Mouse (Mus musculus): Measurements from ENCODE around the gene Gm10638. TPM values are rescaled to one million over a fixed set of nuclear protein-coding genes. Genes with fewer than 3 reads are reported as not detected.
A peak's percentile ranks its signal among the peaks of the same experiment; 100 is the strongest.

The Gm10638 gene
- polyA plus RNA-seq, 1 experiment from 2014 or later, result 7.0 TPM

DNA sequence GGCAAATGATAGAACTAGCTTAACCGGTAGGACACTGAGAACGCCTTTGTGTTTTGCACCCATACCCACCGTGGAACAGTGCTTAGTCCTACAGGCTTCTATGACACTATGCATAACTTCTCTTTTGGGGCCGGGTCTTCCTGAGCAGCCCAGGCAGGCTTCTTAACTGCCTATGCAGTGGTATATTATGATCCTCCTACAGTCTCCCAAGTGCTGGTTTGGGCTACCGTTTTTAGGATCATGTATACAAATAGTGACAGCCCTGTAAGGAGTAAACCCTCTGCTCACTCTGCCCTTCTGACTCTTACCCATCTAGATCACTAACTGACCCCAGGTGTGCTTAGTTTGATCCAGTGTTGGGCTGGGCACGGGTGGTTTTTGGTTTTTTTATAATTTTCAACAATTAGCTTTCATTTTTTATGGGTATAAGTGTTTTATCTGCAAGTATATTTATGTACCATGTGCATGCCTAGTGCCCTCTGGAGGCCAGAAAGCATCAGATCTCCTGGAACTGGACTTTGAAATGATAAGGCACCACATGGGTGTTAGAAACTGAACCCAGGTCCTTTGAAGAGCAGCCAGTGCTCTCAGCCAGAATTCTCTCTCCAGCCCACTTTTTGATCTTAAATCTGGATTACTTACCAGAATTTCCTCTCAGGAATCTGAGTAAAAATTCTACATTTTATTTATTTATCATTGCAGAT is 24.6 kb upstream of the Gm10638 start:
- peaks cover 48% of the 10 kb centered on the region for H3K36me3 ChIP-seq
- no peak overlapping the region for H3K9ac ChIP-seq
- H3K9me3 ChIP-seq, result no peaks in the 10 kb centered on the region
- H3K4me1 ChIP-seq (replicated peaks), result no peaks in the 10 kb centered on the region
- no peak for ATAC-seq (ENCODE audit: low read depth)
- H3K4me2 ChIP-seq, result no peak overlapping the region
- no peak overlapping the region for H3K27ac ChIP-seq (replicated peaks)
- H3K4me3 ChIP-seq, result no peak overlapping the region
- no peaks in the 10 kb centered on the region for H3K27me3 ChIP-seq
- WGBS, result 97% methylated on average over 6 of the region's 6 CpGs

- peaks cover 43% of the 10 kb centered on the region for H3K36me3 ChIP-seq
- ATAC-seq (ENCODE audit: low read depth), result no peak
- H3K27me3 ChIP-seq, result no peaks in the 10 kb centered on the region
- no peak overlapping the region for H3K27ac ChIP-seq (replicated peaks)
- WGBS, result 90% methylated on average over 2 of the region's 2 CpGs
- H3K4me1 ChIP-seq (replicated peaks), result no peaks in the 10 kb centered on the region
- H3K9me3 ChIP-seq, result no peaks in the 10 kb centered on the region
- H3K4me2 ChIP-seq, result no peak overlapping the region
- no peak overlapping the region for H3K9ac ChIP-seq
- H3K4me3 ChIP-seq, result no peak overlapping the region
These were observed 24.0 kb upstream of the Gm10638 start for GRCm38 (mm10) chr8:86721490-86721889.

DNA sequence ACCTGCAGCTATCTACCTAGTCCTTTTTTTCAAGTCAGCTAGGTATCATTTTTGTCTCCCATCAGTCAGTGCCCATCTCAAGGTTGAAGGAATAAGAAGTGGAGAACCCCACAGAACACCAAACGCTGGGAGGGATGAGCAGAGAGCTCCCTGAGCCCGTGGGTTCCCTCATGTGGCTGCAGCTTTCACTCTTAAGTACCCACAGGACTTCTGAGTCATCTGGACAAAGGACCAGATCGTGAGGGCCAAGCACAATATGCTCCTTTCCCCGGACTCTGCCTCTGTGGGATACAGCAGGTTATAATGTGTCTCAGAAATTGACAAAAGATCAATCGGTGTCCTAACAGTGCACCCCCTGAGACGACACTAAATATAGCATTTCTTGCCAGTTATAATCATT is 18.5 kb upstream of the Gm10638 start:
- Histone ChIP-seq H3K4me2 (no peak overlapping the region), H3K27ac (replicated peaks) (no peak overlapping the region; the same call in 1 of the 2 replicates), H3K4me1 (replicated peaks) (peaks cover 36% of the 10 kb centered on the region), H3K27me3 (no peaks in the 10 kb centered on the region), H3K9ac (no peak overlapping the region), H3K4me3 (no peak overlapping the region), H3K36me3 (peaks cover 15% of the 10 kb centered on the region), H3K9me3 (no peaks in the 10 kb centered on the region)
- no peak for ATAC-seq (ENCODE audit: low read depth)
- 78% methylated on average over 6 of the region's 6 CpGs for WGBS

- ATAC-seq (ENCODE audit: low read depth), result no peak
- no peak overlapping the region for H3K27ac ChIP-seq (replicated peaks)
- no peak overlapping the region for H3K9ac ChIP-seq
- H3K4me3 ChIP-seq, result no peak overlapping the region
- H3K9me3 ChIP-seq, result no peaks in the 10 kb centered on the region
- 76% methylated on average over 19 of the region's 19 CpGs for WGBS
- peaks cover 9% of the 10 kb centered on the region; the same call in 1 of the 2 replicates for H3K36me3 ChIP-seq
- H3K4me1 ChIP-seq (replicated peaks), result peaks cover 36% of the 10 kb centered on the region
- no peaks in the 10 kb centered on the region for H3K27me3 ChIP-seq
- H3K4me2 ChIP-seq, result no peak overlapping the region
These were observed 17.1 kb upstream of the Gm10638 start for GRCm38 (mm10) chr8:86728224-86728950.

GRCm38 (mm10) chr8:86730303-86730702 is 15.2 kb upstream of the Gm10638 start:
- H3K9me3 ChIP-seq, result no peaks in the 10 kb centered on the region
- H3K27me3 ChIP-seq, result no peaks in the 10 kb centered on the region
- peaks cover 42% of the 10 kb centered on the region for H3K4me1 ChIP-seq (replicated peaks)
- H3K36me3 ChIP-seq, result peaks cover 4% of the 10 kb centered on the region; the same call in 1 of the 2 replicates
- 66% methylated on average over 3 of the region's 3 CpGs for WGBS
- H3K4me3 ChIP-seq, result no peak overlapping the region
- no peak; the same call in 1 of the 2 replicates for ATAC-seq (ENCODE audit: low read depth)
- no peak overlapping the region for H3K4me2 ChIP-seq
- no peak overlapping the region for H3K9ac ChIP-seq
- no peak overlapping the region for H3K27ac ChIP-seq (replicated peaks)

DNA sequence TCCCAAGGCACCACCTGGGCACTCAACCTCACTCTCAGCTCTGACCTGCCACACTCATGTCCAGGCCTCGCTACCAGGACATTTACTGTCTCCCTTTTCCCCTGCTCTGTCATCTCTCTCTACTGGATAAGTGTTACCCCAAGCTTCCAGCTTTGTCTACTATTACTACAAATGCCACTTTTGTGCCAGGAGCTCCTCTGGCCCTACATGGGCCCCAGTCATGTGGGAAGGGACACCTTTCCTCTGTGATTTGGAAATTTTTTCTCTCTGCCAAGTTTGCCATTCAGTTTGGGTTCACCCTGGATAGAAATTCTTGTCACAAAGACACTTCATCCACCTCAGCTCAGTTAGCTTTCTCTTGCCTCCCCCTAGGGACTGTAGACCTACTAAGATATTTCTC is 14.6 kb upstream of the Gm10638 start:
- Histone ChIP-seq H3K4me2 (no peak overlapping the region), H3K36me3 (0 out of 2 replicates have a peak, but pooled peaks cover 2% of the 10 kb centered on the region), H3K9ac (no peak overlapping the region), H3K27ac (replicated peaks) (no peak overlapping the region), H3K27me3 (no peaks in the 10 kb centered on the region), H3K4me1 (replicated peaks) (peaks cover 47% of the 10 kb centered on the region), H3K4me3 (no peak overlapping the region), H3K9me3 (no peaks in the 10 kb centered on the region)
- WGBS, result 97% methylated on average over 1 of the region's 1 CpGs
- no peak for ATAC-seq (ENCODE audit: low read depth)

DNA sequence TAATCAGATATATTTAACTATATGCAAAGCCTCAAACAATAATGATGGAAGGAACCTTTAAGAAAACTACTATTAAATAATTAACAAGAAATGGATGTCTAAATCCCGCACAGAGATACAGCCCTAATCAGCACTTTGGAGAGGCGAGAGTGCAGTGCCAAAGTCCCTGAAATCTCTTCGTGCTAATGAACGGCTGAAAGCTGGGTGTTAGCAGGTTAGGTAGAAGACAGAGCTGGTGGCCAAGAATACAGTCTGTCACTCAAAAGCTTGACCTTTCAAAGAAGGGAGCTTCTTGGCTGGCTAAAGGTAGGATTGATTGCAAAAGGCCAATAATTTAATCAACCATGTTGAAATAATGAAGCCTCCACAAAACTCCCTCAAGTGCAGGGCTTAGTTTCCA is 11.3 kb upstream of the Gm10638 start:
- H3K4me2 ChIP-seq, result no peak overlapping the region
- no peak overlapping the region for H3K4me3 ChIP-seq
- H3K9me3 ChIP-seq, result no peaks in the 10 kb centered on the region
- 78% methylated on average over 4 of the region's 4 CpGs for WGBS
- no peak overlapping the region for H3K9ac ChIP-seq
- no peak for ATAC-seq (ENCODE audit: low read depth)
- H3K4me1 ChIP-seq (replicated peaks), result peaks cover 34% of the 10 kb centered on the region
- no peaks in the 10 kb centered on the region for H3K27me3 ChIP-seq
- no peaks in the 10 kb centered on the region for H3K36me3 ChIP-seq
- no peak overlapping the region for H3K27ac ChIP-seq (replicated peaks)

DNA sequence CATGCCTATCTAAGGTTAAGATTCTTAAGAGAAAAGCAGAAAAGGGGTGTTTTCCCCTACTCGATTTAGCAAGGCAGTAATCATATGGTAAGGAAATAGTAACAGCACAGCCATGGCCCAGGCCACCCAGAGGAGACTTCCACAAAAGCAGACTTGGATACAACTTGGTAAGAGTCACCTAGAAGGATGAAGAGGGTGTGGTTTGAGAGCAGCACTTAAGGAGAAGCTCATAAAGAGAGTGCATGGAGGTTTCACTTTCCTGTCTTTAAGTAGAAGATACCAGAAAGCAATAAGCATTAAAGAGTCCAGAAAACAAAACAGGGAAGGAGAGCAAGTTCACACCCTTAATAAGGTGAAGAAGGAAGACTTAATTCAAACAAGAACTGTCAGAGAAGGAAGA is 10.5 kb upstream of the Gm10638 start:
- no peak overlapping the region for H3K9ac ChIP-seq
- H3K4me3 ChIP-seq, result no peak overlapping the region
- no peaks in the 10 kb centered on the region for H3K27me3 ChIP-seq
- no peak overlapping the region for H3K27ac ChIP-seq (replicated peaks)
- ATAC-seq (ENCODE audit: low read depth), result no peak
- no peaks in the 10 kb centered on the region for H3K36me3 ChIP-seq
- H3K9me3 ChIP-seq, result no peaks in the 10 kb centered on the region
- H3K4me2 ChIP-seq, result no peak overlapping the region
- peaks cover 34% of the 10 kb centered on the region for H3K4me1 ChIP-seq (replicated peaks)
- 77% methylated on average over 1 of the region's 1 CpGs for WGBS

DNA sequence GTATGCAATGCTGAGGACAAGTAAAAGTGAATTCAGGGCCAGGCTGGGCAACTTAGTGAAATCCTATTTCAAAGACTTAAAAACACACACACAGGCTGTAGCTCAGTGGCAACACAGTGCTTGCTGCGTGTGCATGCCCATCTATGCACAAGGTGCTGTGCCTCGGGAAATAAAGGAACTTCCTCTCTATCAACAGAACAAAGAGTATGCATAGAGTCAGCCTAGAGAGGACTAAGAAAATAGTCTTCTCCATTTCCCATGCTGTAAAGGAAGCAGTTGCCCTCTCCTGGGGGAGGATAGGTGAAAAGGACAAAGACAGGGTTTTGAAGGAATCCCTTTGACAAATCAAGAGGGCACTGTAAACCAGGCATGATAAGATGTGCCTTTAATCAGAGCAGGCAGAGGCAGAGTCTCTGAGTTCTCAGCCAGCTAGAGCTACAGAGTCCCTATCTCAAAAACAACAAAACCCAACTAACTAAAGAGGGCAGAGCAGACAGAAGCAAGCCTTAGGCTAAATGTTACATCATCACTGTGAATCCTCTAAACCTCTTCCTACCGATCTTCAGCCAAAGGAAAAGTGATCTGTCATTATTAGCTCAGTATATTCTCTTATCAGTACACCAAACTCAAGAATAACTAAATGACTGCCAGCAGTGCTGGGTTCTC is 9.9 kb upstream of the Gm10638 start:
- Histone ChIP-seq H3K9me3 (no peaks in the 10 kb centered on the region), H3K9ac (no peak overlapping the region), H3K27me3 (no peaks in the 10 kb centered on the region), H3K27ac (replicated peaks) (no peak overlapping the region), H3K4me1 (replicated peaks) (peaks cover 30% of the 10 kb centered on the region), H3K4me2 (no peak overlapping the region), H3K36me3 (no peaks in the 10 kb centered on the region), H3K4me3 (no peak overlapping the region)
- WGBS, result 55% methylated on average over 3 of the region's 3 CpGs
- ATAC-seq (ENCODE audit: low read depth), result no peak

DNA sequence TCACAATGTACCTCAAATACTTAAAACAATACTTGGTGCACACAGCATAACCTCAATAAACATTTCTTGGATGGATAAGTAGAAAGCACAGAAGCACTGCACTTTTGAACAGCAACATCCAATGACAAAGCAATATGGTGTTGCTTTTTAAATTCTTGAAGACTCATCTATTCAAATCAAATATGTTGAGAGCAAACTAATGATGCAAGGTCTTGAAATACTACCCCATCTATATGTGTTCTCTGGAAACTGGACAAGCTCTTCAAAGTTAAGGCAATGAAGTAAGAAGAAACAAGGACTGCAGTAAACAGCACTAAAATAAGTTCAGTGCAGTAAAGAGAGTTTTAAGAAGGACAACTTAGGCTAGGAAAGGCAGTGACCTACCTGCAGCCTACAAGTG is 4.6 kb upstream of the Gm10638 start:
- ATAC-seq (ENCODE audit: low read depth), result no peak
- Histone ChIP-seq H3K36me3 (no peaks in the 10 kb centered on the region), H3K9me3 (no peaks in the 10 kb centered on the region), H3K27me3 (no peaks in the 10 kb centered on the region), H3K27ac (replicated peaks) (no peak overlapping the region), H3K4me3 (no peak overlapping the region), H3K9ac (no peak overlapping the region), H3K4me2 (no peak overlapping the region), H3K4me1 (replicated peaks) (peaks cover 46% of the 10 kb centered on the region)

- H3K4me2 ChIP-seq, result no peak overlapping the region
- no peak overlapping the region for H3K4me3 ChIP-seq
- no peak overlapping the region for H3K27ac ChIP-seq (replicated peaks)
- H3K27me3 ChIP-seq, result no peaks in the 10 kb centered on the region
- peaks cover 46% of the 10 kb centered on the region for H3K4me1 ChIP-seq (replicated peaks)
- no peak overlapping the region for H3K9ac ChIP-seq
- H3K9me3 ChIP-seq, result no peaks in the 10 kb centered on the region
- H3K36me3 ChIP-seq, result no peaks in the 10 kb centered on the region
- no peak for ATAC-seq (ENCODE audit: low read depth)
These were observed 3.9 kb upstream of the Gm10638 start for GRCm38 (mm10) chr8:86741627-86742026.

- Histone ChIP-seq H3K4me2 (0 out of 2 replicates have a peak overlapping the region, but pooled peaks have one; percentile 20), H3K4me1 (replicated peaks) (peaks cover 45% of the 10 kb centered on the region), H3K27ac (replicated peaks) (no peak overlapping the region), H3K36me3 (no peaks in the 10 kb centered on the region), H3K27me3 (no peaks in the 10 kb centered on the region), H3K4me3 (no peak overlapping the region), H3K9me3 (no peaks in the 10 kb centered on the region), H3K9ac (no peak overlapping the region)
- 81% methylated on average over 7 of the region's 7 CpGs for WGBS
- ATAC-seq (ENCODE audit: low read depth), result no peak
These were observed 2.7 kb upstream of the Gm10638 start for GRCm38 (mm10) chr8:86742605-86743345.
